Mouse (Mus musculus) midbrain, embryonic 15.5 days (tissue): Measurements from ENCODE around the gene Prnp. TPM values are rescaled to one million over a fixed set of nuclear protein-coding genes. Genes with fewer than 3 reads are reported as not detected.

Source experiments
- ATAC-seq: fragments of 200-750 bp; cut with Nextera tagmentation; replicated peaks from 2 replicates; pipeline ENCODE4 v1.8.0; 2017; ENCODE audit warnings: moderate TSS enrichment
- H3K27ac ChIP-seq: fragments of 300-500 bp; sonication (generic); 2 replicates; pipeline ENCODE4 v1.5.1; 2015; ENCODE audit warnings: mild to moderate bottlenecking, inconsistent platforms
- H3K27me3 ChIP-seq: fragments of 300-500 bp; sonication (generic); replicated peaks from 2 replicates; pipeline ENCODE4 v1.6.1; 2015; ENCODE audit warnings: inconsistent platforms
- H3K36me3 ChIP-seq: fragments of 300-500 bp; sonication (generic); replicated peaks from 2 replicates; pipeline ENCODE4 v1.6.1; 2015; ENCODE audit warnings: inconsistent platforms
- H3K4me1 ChIP-seq: fragments of 300-500 bp; sonication (generic); 2 replicates; pipeline ENCODE4 v1.6.1; 2015; ENCODE audit warnings: inconsistent platforms
- H3K4me2 ChIP-seq: fragments of 300-500 bp; sonication (generic); 2 replicates; pipeline ENCODE4 v1.6.1; 2015; ENCODE audit warnings: inconsistent platforms, mild to moderate bottlenecking, moderate library complexity
- H3K4me3 ChIP-seq: fragments of 300-500 bp; sonication (generic); 2 replicates; pipeline ENCODE4 v1.5.1; 2015; ENCODE audit warnings: mild to moderate bottlenecking, inconsistent platforms
- H3K9ac ChIP-seq: fragments of 300-500 bp; sonication (generic); 2 replicates; pipeline ENCODE4 v1.6.1; 2015; ENCODE audit warnings: mild to moderate bottlenecking, inconsistent platforms
- H3K9me3 ChIP-seq: fragments of 300-500 bp; sonication (generic); 2 replicates; pipeline ENCODE4 v1.6.1; 2016; ENCODE audit warnings: inconsistent platforms
- WGBS: fragments of 180-500 bp; shearing (Covaris S2); methylation state at CpG from one replicate; pipeline ENCODE4 v1.1.7; 2015; ENCODE audit warnings: mixed read lengths; 5-methylcytosine and 5-hydroxymethylcytosine counted together
- polyA plus RNA-seq: library from polyadenylated mRNA; unstranded; fragments of >200 nt; fragmentation: Nextera tagmentation; extraction: Ambion mirVana; gene quantifications from 2 replicates; pipeline ENCODE4 v1.2.1, GENCODE M21; 2015

The Prnp gene
- polyA plus RNA-seq, 1 experiment from 2014 or later = 158 TPM

DNA sequence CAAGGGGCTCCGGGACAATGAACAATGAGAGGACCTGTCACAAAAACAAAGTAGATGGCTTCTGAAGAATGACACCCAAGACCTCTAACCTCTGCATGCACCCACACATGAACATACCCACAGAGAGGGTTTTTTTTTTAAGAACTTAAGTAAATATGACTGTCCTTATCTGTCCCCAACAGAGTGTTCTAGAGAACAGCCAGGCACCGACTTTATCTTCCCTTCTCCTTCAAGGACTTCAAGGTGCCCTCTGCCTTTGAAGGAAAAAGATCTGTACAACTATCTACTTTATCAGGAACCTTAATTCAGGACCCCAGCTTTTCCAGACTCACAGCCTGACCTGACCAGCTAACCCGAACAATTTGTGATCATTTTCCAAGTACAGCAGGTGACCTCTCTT lies 30.8 kb downstream of the Prnp start:
- H3K9me3 ChIP-seq = no peaks in the 10 kb centered on the region
- WGBS = 81% methylated on average over 3 of the region's 3 CpGs
- ATAC-seq = no peak

DNA sequence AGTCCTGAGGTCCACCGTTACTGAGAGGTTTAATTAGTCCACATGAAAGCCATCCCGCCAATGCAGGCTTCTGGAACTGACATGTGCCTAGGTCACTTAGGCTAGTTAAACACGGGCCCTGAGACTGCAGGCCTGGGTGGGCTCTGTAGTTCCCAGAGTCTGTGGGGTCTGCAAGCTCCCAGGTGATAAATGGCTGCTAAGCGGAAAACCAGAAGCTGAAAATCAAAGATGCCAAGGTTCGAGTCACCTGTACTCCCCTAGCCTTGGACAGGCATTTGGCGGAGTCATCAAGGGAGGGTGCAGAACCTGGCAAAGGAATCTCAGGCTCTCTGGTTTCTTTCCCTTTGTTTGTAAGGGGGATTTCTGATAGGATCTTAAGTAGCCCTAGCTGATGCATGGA lies 31.8 kb downstream of the Prnp start:
- no peaks in the 10 kb centered on the region for H3K4me1 ChIP-seq
- no peak overlapping the region for H3K4me2 ChIP-seq
- H3K9ac ChIP-seq = no peak overlapping the region
- no peak overlapping the region for H3K27ac ChIP-seq
- WGBS = 83% methylated on average over 6 of the region's 6 CpGs
- H3K4me3 ChIP-seq = no peak overlapping the region
- H3K36me3 ChIP-seq = peaks cover 2% of the 10 kb centered on the region; the same call in 1 of the 2 replicates
- H3K27me3 ChIP-seq = no peaks in the 10 kb centered on the region
- H3K9me3 ChIP-seq = no peaks in the 10 kb centered on the region
- ATAC-seq = no peak

More for the DNA sequence above, 30.8 kb downstream of the Prnp start:
- H3K27me3 ChIP-seq = no peaks in the 10 kb centered on the region
- no peak overlapping the region for H3K9ac ChIP-seq
- no peaks in the 10 kb centered on the region for H3K4me1 ChIP-seq
- no peak overlapping the region for H3K4me2 ChIP-seq
- no peak overlapping the region for H3K4me3 ChIP-seq
- no peak overlapping the region for H3K27ac ChIP-seq
- peaks cover 2% of the 10 kb centered on the region; the same call in 1 of the 2 replicates for H3K36me3 ChIP-seq

DNA sequence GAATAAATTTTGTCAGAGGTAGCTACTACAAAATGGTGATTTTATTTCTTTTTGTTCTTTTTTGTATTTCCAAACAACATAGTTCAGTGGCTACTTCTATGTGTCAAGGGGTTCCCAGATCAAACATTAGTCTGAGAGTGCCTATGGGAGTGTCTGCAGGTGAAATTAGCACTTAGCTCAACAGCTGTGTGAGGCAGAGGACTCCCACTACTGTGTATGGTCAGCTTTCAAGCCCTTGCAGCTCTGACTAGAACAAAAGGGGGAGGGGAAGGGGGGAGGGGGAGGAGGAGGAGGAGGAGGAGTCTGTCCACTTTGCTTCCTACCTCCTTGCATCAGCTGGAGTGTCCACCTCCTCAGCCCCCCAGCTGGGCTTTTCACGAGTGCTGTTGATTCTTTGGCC lies 34.6 kb downstream of the Prnp start:
- no peak for ATAC-seq
- Histone ChIP-seq H3K4me3 (no peak overlapping the region), H3K9ac (no peak overlapping the region), H3K36me3 (no peaks in the 10 kb centered on the region), H3K4me1 (no peaks in the 10 kb centered on the region), H3K9me3 (no peaks in the 10 kb centered on the region), H3K27ac (no peak overlapping the region), H3K27me3 (no peaks in the 10 kb centered on the region), H3K4me2 (no peak overlapping the region)
- WGBS = 9% methylated on average over 1 of the region's 1 CpGs

DNA sequence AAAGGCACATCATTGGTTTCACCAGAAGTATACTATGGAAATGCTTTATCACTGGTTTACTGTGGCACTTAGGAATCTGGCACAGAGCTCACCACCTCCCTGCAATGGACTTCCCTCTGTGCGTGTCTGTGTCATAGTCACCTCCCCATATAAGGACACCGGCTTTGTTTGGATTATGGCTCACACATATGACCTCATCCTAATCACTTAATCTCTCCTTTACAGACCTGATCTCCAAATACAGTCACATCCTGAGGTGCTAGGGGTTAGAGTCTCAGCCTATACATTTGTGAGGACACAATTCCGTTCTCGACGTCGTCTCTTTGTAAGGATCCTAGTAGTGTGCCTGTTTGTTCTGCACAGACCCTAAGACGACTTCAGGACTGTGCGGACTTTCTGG lies 35.5 kb downstream of the Prnp start:
- no peak for ATAC-seq
- no peak overlapping the region for H3K27ac ChIP-seq
- H3K9me3 ChIP-seq = no peaks in the 10 kb centered on the region
- H3K4me2 ChIP-seq = no peak overlapping the region
- 88% methylated on average over 8 of the region's 8 CpGs for WGBS
- H3K36me3 ChIP-seq = no peaks in the 10 kb centered on the region
- no peak overlapping the region for H3K4me3 ChIP-seq
- H3K4me1 ChIP-seq = no peaks in the 10 kb centered on the region
- H3K27me3 ChIP-seq = no peaks in the 10 kb centered on the region
- H3K9ac ChIP-seq = no peak overlapping the region

DNA sequence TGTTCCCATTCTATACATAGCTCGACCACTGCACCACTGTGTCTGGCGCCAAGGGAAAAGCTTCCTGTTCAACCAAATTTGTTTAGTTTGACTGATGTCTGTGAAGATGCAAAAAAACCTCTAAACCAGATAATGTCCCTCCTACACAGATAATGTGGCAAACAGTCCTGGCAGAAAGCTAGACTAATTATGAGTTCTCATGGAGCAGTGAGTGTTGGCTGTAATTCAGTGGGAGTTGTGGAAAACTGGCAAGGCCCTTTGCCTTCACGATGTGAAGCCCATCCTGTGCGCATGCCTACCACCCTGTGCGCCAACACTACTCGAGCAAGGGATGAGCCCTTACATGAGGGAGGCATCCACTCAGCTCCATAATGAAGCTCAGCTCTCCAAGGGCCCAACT lies 36.0 kb downstream of the Prnp start:
- Histone ChIP-seq H3K4me3 (no peak overlapping the region), H3K27ac (no peak overlapping the region), H3K9me3 (no peaks in the 10 kb centered on the region), H3K9ac (no peak overlapping the region), H3K36me3 (no peaks in the 10 kb centered on the region), H3K4me2 (no peak overlapping the region), H3K4me1 (peaks cover 3% of the 10 kb centered on the region; the same call in 1 of the 2 replicates), H3K27me3 (peaks cover 3% of the 10 kb centered on the region; the same call in 1 of the 2 replicates)
- ATAC-seq = no peak
- 87% methylated on average over 6 of the region's 6 CpGs for WGBS

DNA sequence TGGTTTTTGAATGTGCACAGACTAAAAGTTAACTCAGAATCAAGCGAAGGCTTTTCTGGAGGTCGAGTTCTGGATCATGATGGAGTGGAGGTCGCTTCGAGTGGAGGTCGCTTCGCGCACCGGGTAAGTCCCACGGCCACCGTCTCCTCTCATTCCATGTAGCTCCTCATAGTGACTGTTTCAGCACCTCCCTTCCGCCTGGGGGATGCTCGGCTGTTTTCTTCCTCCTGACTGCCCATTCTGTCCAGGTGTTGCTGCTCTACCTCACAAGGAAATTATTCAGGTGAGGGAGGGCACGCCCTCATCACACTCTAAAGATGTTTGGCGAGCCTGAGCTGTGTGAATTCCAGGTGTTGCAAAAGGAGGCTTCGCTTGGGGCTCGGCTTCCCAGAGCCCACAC lies 36.6 kb downstream of the Prnp start:
- Histone ChIP-seq H3K4me3 (no peak overlapping the region), H3K9ac (no peak overlapping the region), H3K9me3 (no peaks in the 10 kb centered on the region), H3K27me3 (peaks cover 4% of the 10 kb centered on the region; the same call in 1 of the 2 replicates), H3K4me2 (no peak overlapping the region), H3K27ac (no peak overlapping the region), H3K4me1 (peaks cover 4% of the 10 kb centered on the region; the same call in 1 of the 2 replicates), H3K36me3 (no peaks in the 10 kb centered on the region)
- ATAC-seq = no peak
- WGBS = 93% methylated on average over 16 of the region's 16 CpGs

DNA sequence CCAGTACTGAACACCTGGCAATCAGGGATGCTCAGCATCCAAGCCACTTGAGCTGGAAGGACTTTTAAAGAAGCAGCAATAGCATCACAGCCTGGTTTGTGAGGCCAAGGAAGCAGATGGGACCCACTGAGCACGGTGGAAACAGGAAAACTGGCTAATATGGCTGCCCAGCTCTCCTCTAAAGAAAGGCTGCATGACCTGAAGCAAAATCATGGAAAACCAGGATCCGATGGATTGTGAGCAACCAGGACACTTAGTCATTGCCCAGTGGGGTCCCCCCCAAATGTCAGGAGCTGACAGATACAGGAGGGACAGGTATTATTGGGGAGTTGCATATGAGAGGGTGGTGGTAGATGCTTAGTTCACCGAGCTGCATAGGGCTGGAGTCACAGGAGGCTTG lies 38.4 kb downstream of the Prnp start:
- 76% methylated on average over 3 of the region's 3 CpGs for WGBS
- ATAC-seq = no peak

DNA sequence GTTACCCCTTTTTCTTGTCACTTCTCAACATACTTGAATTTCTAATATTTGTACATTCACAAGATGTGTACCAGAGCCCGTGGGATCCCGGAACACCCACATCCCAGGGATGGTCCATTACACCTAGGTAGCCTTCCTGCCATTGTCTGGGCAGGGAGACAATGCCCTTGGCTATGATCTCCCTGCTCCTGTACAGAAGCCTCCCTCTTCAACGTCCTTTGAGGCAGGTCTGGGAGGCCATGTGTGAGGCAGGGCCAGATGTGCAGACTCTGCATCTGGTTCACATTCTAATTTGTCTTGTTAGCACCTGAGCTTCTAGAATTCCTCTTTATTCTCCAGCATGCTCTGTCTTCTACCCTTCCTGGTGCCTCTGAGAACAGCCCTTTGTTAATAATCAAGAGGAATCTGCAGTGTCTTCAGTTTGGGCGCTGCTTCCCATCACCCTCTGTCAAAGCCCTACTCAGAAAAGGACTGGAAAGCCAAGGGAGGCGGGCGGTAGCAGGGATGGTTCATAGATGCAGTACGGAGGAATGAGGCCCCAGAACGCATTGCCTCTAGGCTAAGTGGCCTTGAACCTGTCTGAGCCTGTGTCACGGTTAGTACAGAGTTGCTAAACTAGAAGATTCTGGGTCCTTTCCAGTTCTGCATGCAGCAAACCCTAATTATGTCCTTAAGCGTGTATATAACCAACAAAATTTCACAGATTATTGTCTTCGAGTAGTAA lies 39.4 kb downstream of the Prnp start:
- ATAC-seq = no peak
- Histone ChIP-seq H3K4me2 (no peak overlapping the region), H3K36me3 (no peaks in the 10 kb centered on the region), H3K27ac (no peak overlapping the region), H3K4me3 (no peak overlapping the region), H3K9ac (no peak overlapping the region), H3K27me3 (peaks cover 21% of the 10 kb centered on the region), H3K9me3 (no peaks in the 10 kb centered on the region), H3K4me1 (peaks cover 13% of the 10 kb centered on the region)
- 76% methylated on average over 11 of the region's 11 CpGs for WGBS

More for the DNA sequence above, 38.4 kb downstream of the Prnp start:
- peaks cover 16% of the 10 kb centered on the region for H3K27me3 ChIP-seq
- H3K4me1 ChIP-seq = peaks cover 12% of the 10 kb centered on the region
- H3K9me3 ChIP-seq = no peaks in the 10 kb centered on the region
- H3K4me2 ChIP-seq = no peak overlapping the region
- no peak overlapping the region for H3K27ac ChIP-seq
- no peaks in the 10 kb centered on the region for H3K36me3 ChIP-seq
- no peak overlapping the region for H3K9ac ChIP-seq
- H3K4me3 ChIP-seq = no peak overlapping the region

DNA sequence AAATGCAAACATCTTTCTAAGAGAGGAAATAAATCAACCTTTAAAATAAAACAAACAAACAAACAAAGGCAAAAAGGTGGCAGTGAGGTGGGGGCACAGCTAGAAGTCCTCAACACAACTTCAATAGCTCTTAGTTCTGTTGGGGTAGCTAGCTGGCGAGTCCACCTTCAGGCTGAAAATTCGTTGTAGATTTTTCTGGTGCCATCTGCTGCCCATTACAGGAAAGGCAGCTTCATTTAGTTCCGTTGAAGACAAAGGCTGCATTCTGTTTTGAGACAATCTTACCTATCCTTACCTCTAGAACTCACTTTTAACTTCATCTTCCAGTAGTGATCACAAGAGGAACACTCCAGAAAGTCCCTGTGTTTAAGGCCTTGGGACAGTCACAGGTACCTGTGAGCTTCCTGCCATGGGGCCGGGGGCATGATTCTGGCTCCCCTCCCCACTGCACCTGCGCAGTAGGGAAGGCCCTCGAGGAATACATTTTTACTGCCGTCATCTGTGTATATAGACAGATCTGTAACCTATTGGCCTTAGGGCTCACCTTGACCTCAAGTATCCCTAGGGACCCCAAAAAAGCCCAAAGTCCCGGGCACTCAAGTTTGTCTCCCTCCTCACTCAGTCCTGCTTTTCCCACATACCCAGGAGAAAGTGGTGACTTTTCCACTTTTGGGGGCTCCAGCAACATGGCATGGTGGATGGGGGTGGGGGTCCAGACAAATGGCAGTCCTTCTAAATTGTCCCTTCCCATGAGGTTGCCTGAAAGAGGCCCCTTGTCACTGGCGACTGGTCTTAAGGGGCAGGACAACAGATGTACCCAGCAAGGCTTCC lies 40.3 kb downstream of the Prnp start:
- WGBS = 52% methylated on average over 9 of the region's 9 CpGs
- H3K27ac ChIP-seq = no peak overlapping the region
- H3K4me3 ChIP-seq = no peak overlapping the region
- H3K36me3 ChIP-seq = no peaks in the 10 kb centered on the region
- no peaks in the 10 kb centered on the region for H3K9me3 ChIP-seq
- peak; percentile 57 for ATAC-seq
- H3K4me1 ChIP-seq = peaks cover 13% of the 10 kb centered on the region
- no peak overlapping the region for H3K9ac ChIP-seq
- peaks cover 21% of the 10 kb centered on the region for H3K27me3 ChIP-seq
- no peak overlapping the region for H3K4me2 ChIP-seq

DNA sequence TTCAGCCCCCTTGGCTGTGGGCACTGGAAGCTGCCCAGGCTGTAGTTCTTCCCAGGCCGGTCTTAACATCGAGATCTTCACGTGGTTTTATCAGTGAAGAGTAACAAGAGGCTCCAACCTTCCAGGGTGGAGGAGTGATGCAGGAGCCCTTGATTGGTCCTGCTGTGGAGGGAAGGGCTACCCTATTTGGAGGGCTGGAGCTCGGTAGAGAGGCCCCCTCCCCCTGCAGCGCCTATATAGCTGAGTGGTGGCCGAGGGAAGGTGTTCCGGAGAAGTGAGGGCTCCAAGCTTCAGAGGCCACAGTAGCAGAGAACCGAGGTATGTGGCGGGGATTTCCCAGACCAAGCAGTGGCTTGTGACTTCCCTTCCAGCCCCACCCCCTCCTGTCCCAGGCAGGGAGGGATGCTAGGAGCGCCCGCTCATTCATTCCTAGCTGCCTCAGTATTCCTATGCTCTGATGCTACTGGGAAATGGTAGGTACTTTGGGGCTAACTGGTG lies 40.9 kb downstream of the Prnp start, which contains the start of gene Prnd:
Gene Prnd (plus strand): TSS at position 264 of the 498 bp plus-strand sequence.
- Histone ChIP-seq H3K9ac (no peak within 1 kb of the TSS), H3K4me1 (peaks cover 13% of the 10 kb centered on the region), H3K27ac (no peak within 1 kb of the TSS), H3K4me3 (no peak within 1 kb of the TSS), H3K4me2 (no peak within 1 kb of the TSS), H3K36me3 (no peaks in the 10 kb centered on the region), H3K9me3 (no peaks in the 10 kb centered on the region), H3K27me3 (peaks cover 21% of the 10 kb centered on the region)
- ATAC-seq = no peak
- WGBS = 17% methylated on average over 11 of the region's 11 CpGs

DNA sequence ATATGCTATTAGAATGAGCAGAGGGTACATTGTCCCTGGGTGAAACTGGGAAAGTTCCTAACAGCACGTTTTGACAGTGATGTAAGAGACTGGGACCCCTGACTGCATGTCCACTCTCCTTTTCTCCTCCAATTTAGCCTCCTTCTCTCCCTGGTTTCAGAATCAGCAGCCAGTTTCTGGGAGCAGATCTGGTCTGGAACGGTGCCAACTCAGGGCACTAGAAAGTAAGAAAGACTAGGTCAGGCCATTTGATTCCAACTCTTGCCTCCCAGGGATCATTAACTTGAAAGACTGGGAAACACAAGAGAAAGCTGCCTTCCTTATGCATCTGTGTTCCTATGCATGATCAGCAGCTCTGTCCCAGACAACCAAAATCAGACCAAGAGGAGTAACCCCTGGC lies 42.7 kb downstream of the Prnp start:
- Histone ChIP-seq H3K4me3 (no peak overlapping the region), H3K27ac (no peak overlapping the region), H3K4me2 (no peak overlapping the region), H3K9me3 (no peaks in the 10 kb centered on the region), H3K36me3 (no peaks in the 10 kb centered on the region), H3K27me3 (peaks cover 26% of the 10 kb centered on the region), H3K9ac (no peak overlapping the region), H3K4me1 (peaks cover 13% of the 10 kb centered on the region)
- ATAC-seq = no peak
- WGBS = 61% methylated on average over 2 of the region's 2 CpGs

DNA sequence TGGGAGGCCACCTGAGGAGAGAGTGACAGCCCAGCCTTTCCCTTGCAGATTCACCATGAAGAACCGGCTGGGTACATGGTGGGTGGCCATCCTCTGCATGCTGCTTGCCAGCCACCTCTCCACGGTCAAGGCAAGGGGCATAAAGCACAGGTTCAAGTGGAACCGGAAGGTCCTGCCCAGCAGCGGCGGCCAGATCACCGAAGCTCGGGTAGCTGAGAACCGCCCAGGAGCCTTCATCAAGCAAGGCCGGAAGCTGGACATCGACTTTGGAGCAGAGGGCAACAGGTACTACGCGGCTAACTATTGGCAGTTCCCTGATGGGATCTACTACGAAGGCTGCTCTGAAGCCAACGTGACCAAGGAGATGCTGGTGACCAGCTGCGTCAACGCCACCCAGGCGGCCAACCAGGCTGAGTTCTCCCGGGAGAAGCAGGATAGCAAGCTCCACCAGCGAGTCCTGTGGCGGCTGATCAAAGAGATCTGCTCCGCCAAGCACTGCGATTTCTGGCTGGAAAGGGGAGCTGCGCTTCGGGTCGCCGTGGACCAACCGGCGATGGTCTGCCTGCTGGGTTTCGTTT lies 43.3 kb downstream of the Prnp start:
- Histone ChIP-seq H3K27me3 (peaks cover 26% of the 10 kb centered on the region), H3K9ac (no peak overlapping the region), H3K36me3 (no peaks in the 10 kb centered on the region), H3K9me3 (no peaks in the 10 kb centered on the region), H3K4me1 (peaks cover 13% of the 10 kb centered on the region), H3K4me2 (peak overlapping the region; percentile 44), H3K4me3 (peak overlapping the region; percentile 17), H3K27ac (no peak overlapping the region)
- WGBS = 14% methylated on average over 29 of the region's 29 CpGs
- ATAC-seq = no peak
